Mouse (Mus musculus) cerebellum, postnatal 10 days (tissue): ENCODE measurements at regions not wholly inside any gene's neighbourhood (a gene's known extent, or its start where the extent isn't known, plus 50 kb on each side); places are given as distances from the start of the nearest gene placed in this dataset.
A peak's percentile ranks its signal among the peaks of the same experiment; 100 is the strongest.

Experiments
- DNase-seq, 2 experiments: peaks; one replicate each; pipeline ENCODE4 v3.0.0; 2021; ENCODE audit warnings: mixed read lengths in 2 of 2

- no peak for DNase-seq
Observed at GRCm38 (mm10) chr16:76232680-76233079, 140.9 kb downstream of the Nrip1 start.

- no peak for DNase-seq
Observed at GRCm38 (mm10) chr16:76232174-76232573, 141.5 kb downstream of the Nrip1 start.

- peak; percentile 86 to 88 for DNase-seq
Observed at GRCm38 (mm10) chr16:76230516-76231302, 142.9 kb downstream of the Nrip1 start.

GRCm38 (mm10) chr16:76228451-76228850 lies 145.2 kb downstream of the Nrip1 start:
- DNase-seq, result no peak

- DNase-seq, result no peak
Observed at GRCm38 (mm10) chr16:76226446-76226845, 147.2 kb downstream of the Nrip1 start.

- DNase-seq, result no peak
Observed at GRCm38 (mm10) chr16:76225587-76226226, 147.9 kb downstream of the Nrip1 start.

- DNase-seq, result no peak
Observed at GRCm38 (mm10) chr16:76224901-76225586, 148.6 kb downstream of the Nrip1 start.

- peak; percentile 51 to 63 for DNase-seq
Observed at GRCm38 (mm10) chr16:76223716-76224115, 149.9 kb downstream of the Nrip1 start.

- no peak for DNase-seq
Observed at GRCm38 (mm10) chr16:76222960-76223359, 150.7 kb downstream of the Nrip1 start.

- DNase-seq, result no peak
Observed at GRCm38 (mm10) chr16:76220466-76220865, 153.2 kb downstream of the Nrip1 start.

- DNase-seq, result no peak
Observed at GRCm38 (mm10) chr16:76219233-76219632, 154.4 kb downstream of the Nrip1 start.

GRCm38 (mm10) chr16:76218310-76219170 lies 155.1 kb downstream of the Nrip1 start:
- DNase-seq, result no peak

- DNase-seq, result no peak
Observed at GRCm38 (mm10) chr16:76216184-76216583, 157.4 kb downstream of the Nrip1 start.

GRCm38 (mm10) chr16:76215558-76215957 lies 158.1 kb downstream of the Nrip1 start:
- peak in 1 of 2 experiments; percentile 18 for DNase-seq

GRCm38 (mm10) chr16:76201773-76202571 lies 171.7 kb downstream of the Nrip1 start:
- DNase-seq, result peak; percentile 69 to 74

- no peak for DNase-seq
Observed at GRCm38 (mm10) chr16:76200801-76201728, 172.6 kb downstream of the Nrip1 start.

GRCm38 (mm10) chr16:76200268-76200667 lies 173.4 kb downstream of the Nrip1 start:
- DNase-seq, result peak; percentile 61 to 67

- no peak for DNase-seq
Observed at GRCm38 (mm10) chr16:76199006-76199405, 174.6 kb downstream of the Nrip1 start.

GRCm38 (mm10) chr16:76194291-76194690 lies 172.2 kb upstream of the Samsn1 start:
- no peak for DNase-seq

GRCm38 (mm10) chr16:76191135-76191534 lies 169.1 kb upstream of the Samsn1 start:
- DNase-seq, result no peak

- DNase-seq, result no peak
Observed at GRCm38 (mm10) chr16:76183556-76183955, 161.5 kb upstream of the Samsn1 start.
